8 mouse cellular contexts compared by ENCODE assay signal in the genomic region with DNA sequence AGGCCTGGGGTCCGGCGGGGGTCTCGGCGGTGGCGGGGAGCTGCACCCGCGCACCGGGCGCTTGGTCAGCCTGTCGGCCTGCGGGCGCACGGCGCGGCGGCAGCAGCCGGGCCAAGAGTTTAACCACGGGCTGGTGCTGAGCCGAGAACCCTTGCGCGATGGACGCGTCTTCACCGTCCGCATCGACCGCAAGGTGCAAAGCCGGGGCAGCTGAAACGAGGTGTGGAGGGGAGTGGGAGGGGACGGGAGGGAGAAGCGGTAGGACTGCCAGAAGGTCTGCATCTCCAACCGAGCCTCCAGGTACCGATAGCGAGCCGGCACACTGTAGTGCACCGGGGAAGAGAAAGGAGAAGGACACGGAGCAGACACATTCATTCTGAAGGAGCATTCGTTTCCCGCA. TPM values are rescaled to one million over a fixed set of nuclear protein-coding genes. Genes with fewer than 3 reads are reported as not detected.
DNase-seq lines count a peak whose midpoint lies in the region; ATAC-seq and TF ChIP-seq lines count a peak whose summit lies in the region.

No protein-coding gene starts in this region.

- H3K27ac ChIP-seq in cerebellum, adult 2 months (ENCODE audit: insufficient read depth, low read length): 0 out of 2 replicates have a peak overlapping the region, but pooled peaks have one; percentile 31
- H3K27ac ChIP-seq in spleen, adult 2 months (ENCODE audit: insufficient read depth, low read length): peak overlapping the region; percentile 49; the same call in 1 of the 2 replicates
- H3K27ac ChIP-seq in intestine, embryonic 14.5 days (ENCODE audit: low read depth): peak overlapping the region; percentile 98

- no peak for DNase-seq in cerebellum, adult 2 months
- no peak for DNase-seq in cerebellum, postnatal 25 days
- DNase-seq in spleen, adult 2 months (ENCODE audit: low read depth in 1 of 2, low spot score in 2 of 2): no peak
- DNase-seq in spleen, adult 18-20 months: no peak
- no peak for DNase-seq in intestine, embryonic 14.5 days (ENCODE audit: low spot score)
- peak; percentile 49 for DNase-seq in naive thymus-derived CD4-positive, alpha-beta T cell, adult 2 months (ENCODE audit: low read depth)
- no peak for DNase-seq in left cerebral cortex, adult 9 months (ENCODE audit: low spot score in 2 of 2)

- no peaks in the 10 kb centered on the region for H3K9me3 ChIP-seq in intestine, embryonic 14.5 days (ENCODE audit: control insufficient read depth, low read length)

- no peak for TF ChIP-seq CTCF in cerebellum, adult 2 months (IDR thresholded peaks at IDR 0.05; ENCODE audit: borderline replicate concordance, insufficient read depth, low read depth, low read length)
- no peak for TF ChIP-seq CTCF in spleen, adult 2 months (IDR thresholded peaks at IDR 0.05; ENCODE audit: extremely low read depth, insufficient read depth, insufficient read length, insufficient replicate concordance)

- H3K4me1 ChIP-seq in cerebellum, adult 2 months (ENCODE audit: control insufficient read depth, insufficient read depth, low read length): 0 out of 2 replicates have a peak, but pooled peaks cover 6% of the 10 kb centered on the region
- peaks cover 2% of the 10 kb centered on the region; the same call in 1 of the 2 replicates for H3K4me1 ChIP-seq in spleen, adult 2 months (ENCODE audit: control insufficient read depth, insufficient read depth, insufficient read length)
- H3K4me1 ChIP-seq in intestine, embryonic 14.5 days (replicated peaks; ENCODE audit: control insufficient read depth, insufficient read depth, low read length): peaks cover 23% of the 10 kb centered on the region

- ATAC-seq in intestine, embryonic 14.5 days (replicated peaks; ENCODE audit: low FRiP score, low TSS enrichment, low read depth): peak; percentile 2; the same call in 1 of the 2 replicates
- ATAC-seq in megakaryocyte-erythroid progenitor cell, adult 5-6 weeks (replicated peaks; ENCODE audit: low FRiP score, low TSS enrichment, poor library complexity, severe bottlenecking): no peak

- no peak for TF ChIP-seq POLR2A in cerebellum, adult 2 months (IDR thresholded peaks at IDR 0.05; ENCODE audit: borderline replicate concordance, insufficient read depth, low read length)
- TF ChIP-seq POLR2A in spleen, adult 2 months (IDR thresholded peaks at IDR 0.05; ENCODE audit: low read depth, low read length): no peak

- H3K9ac ChIP-seq in intestine, embryonic 14.5 days (ENCODE audit: low read length): peak overlapping the region; percentile 92

- 1% methylated on average over 39 of the region's 39 CpGs for WGBS in cerebellum, adult 2 months
- 1% methylated on average over 38 of the region's 39 CpGs for WGBS in spleen, adult 2 months
- under 1% methylated on average over 39 of the region's 39 CpGs for WGBS in intestine, embryonic 14.5 days

- H3K36me3 ChIP-seq in spleen, adult 2 months (ENCODE audit: control insufficient read depth, insufficient read depth, low read length): peaks cover 21% of the 10 kb centered on the region
- H3K36me3 ChIP-seq in intestine, embryonic 14.5 days (ENCODE audit: control insufficient read depth, insufficient read depth, low read length): peaks cover 39% of the 10 kb centered on the region

- peak overlapping the region; percentile 72 for H3K4me3 ChIP-seq in cerebellum, adult 2 months (replicated peaks; ENCODE audit: insufficient read depth, low read depth, low read length)
- peak overlapping the region; percentile 57 for H3K4me3 ChIP-seq in spleen, adult 2 months (ENCODE audit: extremely low read depth, insufficient read depth, insufficient read length)
- peak overlapping the region; percentile 70 for H3K4me3 ChIP-seq in intestine, embryonic 14.5 days (ENCODE audit: low read depth, low read length)

- no peaks in the 10 kb centered on the region for H3K27me3 ChIP-seq in cerebellum, adult 2 months (ENCODE audit: control insufficient read depth, insufficient read depth, low read length)
- no peaks in the 10 kb centered on the region for H3K27me3 ChIP-seq in spleen, adult 2 months (ENCODE audit: control insufficient read depth, insufficient read depth, low read length)
- no peaks in the 10 kb centered on the region for H3K27me3 ChIP-seq in intestine, embryonic 14.5 days (replicated peaks; ENCODE audit: control insufficient read depth, insufficient read depth, low read length)

- H3K4me2 ChIP-seq in intestine, embryonic 14.5 days (ENCODE audit: low read length): peak overlapping the region; percentile 76

RNA-seq across cellular contexts. Expression of a gene that starts 1.1 kb away (rescaled TPM):
- polyA plus RNA-seq in cerebellum, adult 2 months (2012; rRNA removed): 119 and 128 TPM in 2 replicates
- polyA plus RNA-seq in spleen, adult 2 months (2012; rRNA removed): 43.3 and 45.2 TPM in 2 replicates
- 13.3 and 14.5 TPM in 2 replicates for polyA plus RNA-seq in intestine, embryonic 14.5 days (2014; fragmentation: Nextera tagmentation; extraction: Ambion mirVana)
- total RNA-seq in megakaryocyte-erythroid progenitor cell, adult 5-6 weeks (2014; fragmentation: Nextera tagmentation): 31.7 and 51.2 TPM in 2 replicates
- total RNA-seq in megakaryocyte-erythroid progenitor cell, adult 5-6 weeks (2017): 27.9 and 64.3 TPM in 2 replicates

RNA-seq across cellular contexts. Expression of a gene that starts 1.2 kb away (rescaled TPM):
- polyA plus RNA-seq in cerebellum, adult 2 months (2012; rRNA removed): 0.36 and 0.43 TPM in 2 replicates
- 0.48 and 0.51 TPM in 2 replicates for polyA plus RNA-seq in spleen, adult 2 months (2012; rRNA removed)
- 8.8 and 10.7 TPM in 2 replicates for polyA plus RNA-seq in intestine, embryonic 14.5 days (2014; fragmentation: Nextera tagmentation; extraction: Ambion mirVana)
- 2.4 and 4.0 TPM in 2 replicates for total RNA-seq in megakaryocyte-erythroid progenitor cell, adult 5-6 weeks (2014; fragmentation: Nextera tagmentation)
- 3.4 and 4.1 TPM in 2 replicates for total RNA-seq in megakaryocyte-erythroid progenitor cell, adult 5-6 weeks (2017)

RNA-seq across cellular contexts. Expression of a gene that starts 6.7 kb away (rescaled TPM):
- polyA plus RNA-seq in cerebellum, adult 2 months (2012; rRNA removed): 0.18 and 0.24 TPM in 2 replicates
- polyA plus RNA-seq in spleen, adult 2 months (2012; rRNA removed): 142 and 162 TPM in 2 replicates
- polyA plus RNA-seq in intestine, embryonic 14.5 days (2014; fragmentation: Nextera tagmentation; extraction: Ambion mirVana): 8.1 and 9.3 TPM in 2 replicates
- total RNA-seq in megakaryocyte-erythroid progenitor cell, adult 5-6 weeks (2014; fragmentation: Nextera tagmentation): 52.7 and 59.4 TPM in 2 replicates
- total RNA-seq in megakaryocyte-erythroid progenitor cell, adult 5-6 weeks (2017): 40.3 and 55.2 TPM in 2 replicates

RNA-seq across cellular contexts. Expression of a gene that starts 11.7 kb away (rescaled TPM):
- polyA plus RNA-seq in cerebellum, adult 2 months (2012; rRNA removed): 78.9 and 87.5 TPM in 2 replicates
- 119 and 145 TPM in 2 replicates for polyA plus RNA-seq in spleen, adult 2 months (2012; rRNA removed)
- polyA plus RNA-seq in intestine, embryonic 14.5 days (2014; fragmentation: Nextera tagmentation; extraction: Ambion mirVana): 71.2 and 72.3 TPM in 2 replicates
- 155 and 190 TPM in 2 replicates for total RNA-seq in megakaryocyte-erythroid progenitor cell, adult 5-6 weeks (2014; fragmentation: Nextera tagmentation)
- 53.7 and 106 TPM in 2 replicates for total RNA-seq in megakaryocyte-erythroid progenitor cell, adult 5-6 weeks (2017)

RNA-seq across cellular contexts. Expression of a gene that starts 19.8 kb away (rescaled TPM):
- polyA plus RNA-seq in cerebellum, adult 2 months (2012; rRNA removed): 514 and 533 TPM in 2 replicates
- polyA plus RNA-seq in spleen, adult 2 months (2012; rRNA removed): 219 and 257 TPM in 2 replicates
- polyA plus RNA-seq in intestine, embryonic 14.5 days (2014; fragmentation: Nextera tagmentation; extraction: Ambion mirVana): 1,854 and 1,877 TPM in 2 replicates
- 1,285 and 1,514 TPM in 2 replicates for total RNA-seq in megakaryocyte-erythroid progenitor cell, adult 5-6 weeks (2014; fragmentation: Nextera tagmentation)
- 1,032 and 1,474 TPM in 2 replicates for total RNA-seq in megakaryocyte-erythroid progenitor cell, adult 5-6 weeks (2017)

Comparison
In these comparisons a context has a peak if more than half of its experiments do, and no peak if none do; other contexts are left out.
1. H3K27ac ChIP-seq: peak in every context shown above with its lines; median percentile 98 in intestine, embryonic 14.5 days; 49 in spleen, adult 2 months; 31 in cerebellum, adult 2 months.
2. RNA of a gene that starts 6.7 kb away (polyA plus RNA-seq): 142 to 162 TPM in spleen, adult 2 months; 8.1 to 9.3 TPM in intestine, embryonic 14.5 days and 0.18 to 0.24 TPM in cerebellum, adult 2 months; every median in the first group is over 10 times any median in the second.
3. Peak in every context shown above with its lines, with median percentiles within 50 percentile points of each other: H3K4me3 ChIP-seq.